ENCODE assay signal across 20 mouse cellular contexts in the genomic region with DNA sequence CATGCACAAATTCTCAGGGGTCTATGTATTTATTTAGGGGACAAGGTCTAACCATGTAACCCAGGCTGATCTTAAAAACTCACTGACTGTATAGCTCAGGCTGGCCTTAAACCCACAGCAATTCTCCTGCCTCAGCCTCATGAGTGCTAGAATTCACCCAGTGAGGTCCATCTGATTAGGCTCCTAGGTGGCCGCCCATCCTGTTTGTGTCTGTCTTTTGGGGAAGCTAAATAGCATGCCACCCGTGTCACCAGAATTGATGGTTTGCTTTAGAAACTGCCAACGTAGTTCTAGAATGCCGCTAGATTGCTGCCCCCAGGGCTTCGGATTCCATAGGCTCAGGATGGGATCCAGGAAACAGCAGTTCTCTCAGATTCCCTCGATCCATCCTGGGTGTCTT. TPM values are rescaled to one million over a fixed set of nuclear protein-coding genes. Genes with fewer than 3 reads are reported as not detected.
DNase-seq lines count a peak whose midpoint lies in the region; ATAC-seq and TF ChIP-seq lines count a peak whose summit lies in the region.
"Had no signal": no experiment of that assay in that cellular context is flagged by ENCODE, and none has a peak within 500 bp of the region (broad histone marks: within the 10 kb centered on the region; RNA-seq: fewer than 3 reads in every experiment).

No protein-coding gene starts in this region.

- H3K4me3 ChIP-seq in heart, embryonic 14.5 days (ENCODE audit: control insufficient read depth in 1 of 2, insufficient read depth in 1 of 2, low read depth in 1 of 2, low read length in 2 of 2), result peak overlapping the region; percentile 28 to 41; a peak in 3 of 4 replicates
- H3K4me3 ChIP-seq in left cerebral cortex, adult 2 months, result peak overlapping the region; percentile 1; the same call in 1 of the 2 replicates
- no peak overlapping the region for H3K4me3 ChIP-seq in stomach, embryonic 15.5 days (replicated peaks)
- no peak overlapping the region for H3K4me3 ChIP-seq in stomach, postnatal 0 days (ENCODE audit: low read depth, low read length)
- H3K4me3 ChIP-seq in stomach, embryonic 16.5 days (replicated peaks; ENCODE audit: low read length), result peak overlapping the region; percentile 8
- H3K4me3 ChIP-seq: erythroblast, embryonic 14.5 days; limb, embryonic 13.5 days; megakaryocyte, embryonic 14.5 days had no signal

- no peak for DNase-seq in heart, postnatal 14 days
- no peak for DNase-seq in left cerebral cortex, adult 2 months (ENCODE audit: extremely low spot score in 1 of 2, low spot score in 2 of 2)
- no peak for DNase-seq in left cerebral cortex, adult 18-20 months (ENCODE audit: low spot score in 2 of 2)
- DNase-seq in stomach, postnatal 0 days (ENCODE audit: low spot score), result no peak
- no peak for DNase-seq in Muller cell, postnatal 12 days (ENCODE audit: inconsistent ontology term)
- DNase-seq: adrenal gland, postnatal 36 days; kidney, postnatal 14 days; layer of hippocampus, postnatal 36 days had no signal

- peak overlapping the region in 1 of 2 experiments; percentile 77; a peak in 2 of 4 replicates for H3K27ac ChIP-seq in heart, embryonic 14.5 days (replicated peaks in 1 of 2; ENCODE audit: control insufficient read depth in 1 of 2, insufficient read depth in 1 of 2, low read depth in 2 of 2, low read length in 2 of 2)
- H3K27ac ChIP-seq in left cerebral cortex, adult 2 months, result 0 out of 2 replicates have a peak overlapping the region, but pooled peaks have one; percentile 4
- H3K27ac ChIP-seq in stomach, embryonic 15.5 days, result no peak overlapping the region
- H3K27ac ChIP-seq in stomach, postnatal 0 days (replicated peaks), result no peak overlapping the region
- H3K27ac ChIP-seq in stomach, embryonic 16.5 days (ENCODE audit: low read length), result no peak overlapping the region
- H3K27ac ChIP-seq: limb, embryonic 13.5 days had no signal

- peak overlapping the region; percentile 54 for H3K4me2 ChIP-seq in heart, embryonic 14.5 days (ENCODE audit: low read length)
- H3K4me2 ChIP-seq in stomach, embryonic 15.5 days, result peak overlapping the region; percentile 12; the same call in 1 of the 2 replicates
- H3K4me2 ChIP-seq in stomach, postnatal 0 days (replicated peaks; ENCODE audit: low read depth), result no peak overlapping the region
- peak overlapping the region; percentile 9; the same call in 1 of the 2 replicates for H3K4me2 ChIP-seq in stomach, embryonic 16.5 days (ENCODE audit: low read depth, low read length)
- H3K4me2 ChIP-seq: hindbrain, embryonic 14.5 days had no signal

- 49% methylated on average over 6 of the region's 6 CpGs for WGBS in heart, embryonic 14.5 days
- 47% methylated on average over 6 of the region's 6 CpGs for WGBS in stomach, embryonic 15.5 days
- WGBS in stomach, postnatal 0 days, result 41% methylated on average over 6 of the region's 6 CpGs
- WGBS in stomach, embryonic 16.5 days, result 44% methylated on average over 6 of the region's 6 CpGs

- peaks cover 2 to 6% of the 10 kb centered on the region in 2 experiments; a peak in 1 of 4 replicates for H3K4me1 ChIP-seq in heart, embryonic 14.5 days (ENCODE audit: control insufficient read depth in 2 of 2, insufficient read depth in 2 of 2, low read length in 2 of 2)
- peaks cover 10% of the 10 kb centered on the region for H3K4me1 ChIP-seq in stomach, embryonic 15.5 days
- no peaks in the 10 kb centered on the region for H3K4me1 ChIP-seq in stomach, postnatal 0 days (replicated peaks; ENCODE audit: control insufficient read depth, insufficient read depth)
- H3K4me1 ChIP-seq in stomach, embryonic 16.5 days (ENCODE audit: control insufficient read depth, insufficient read depth, low read length), result 0 out of 2 replicates have a peak, but pooled peaks cover 4% of the 10 kb centered on the region
- H3K4me1 ChIP-seq: limb, embryonic 13.5 days had no signal

- H3K9me3 ChIP-seq in heart, embryonic 14.5 days (ENCODE audit: control insufficient read depth, low read length), result no peaks in the 10 kb centered on the region
- H3K9me3 ChIP-seq in stomach, embryonic 15.5 days, result no peaks in the 10 kb centered on the region
- H3K9me3 ChIP-seq in stomach, postnatal 0 days (ENCODE audit: control insufficient read depth, low read length), result no peaks in the 10 kb centered on the region
- H3K9me3 ChIP-seq in stomach, embryonic 16.5 days (replicated peaks; ENCODE audit: control insufficient read depth, low read length), result no peaks in the 10 kb centered on the region
- H3K9me3 ChIP-seq: limb, embryonic 13.5 days; megakaryocyte, embryonic 14.5 days had no signal

- ATAC-seq in heart, embryonic 14.5 days (ENCODE audit: insufficient number of reproducible peaks, insufficient read depth, low FRiP score, low read depth), result no peak
- no peak for ATAC-seq in stomach, embryonic 15.5 days (ENCODE audit: insufficient read depth, low FRiP score, low read depth)
- no peak for ATAC-seq in stomach, postnatal 0 days (ENCODE audit: low FRiP score, low TSS enrichment)
- no peak for ATAC-seq in stomach, embryonic 16.5 days (ENCODE audit: insufficient read depth, low FRiP score)
- ATAC-seq: CD4-positive, CD25-positive, alpha-beta regulatory T cell, adult 4 months; forebrain, embryonic 16.5 days had no signal

- intact Hi-C loops in heart, postnatal 14 days (cut with DNase I), result no loop called here
- intact Hi-C loops in left cerebral cortex, adult 2 months (cut with DNase I), result no loop called here

- TF ChIP-seq CTCF in left cerebral cortex, adult 2 months (IDR thresholded peaks at IDR 0.05), result no peak
- no peak for TF ChIP-seq CTCF in stomach, postnatal 0 days (IDR thresholded peaks at IDR 0.05; ENCODE audit: low read depth)

- no peaks in the 10 kb centered on the region for H3K36me3 ChIP-seq in heart, embryonic 14.5 days (ENCODE audit: control insufficient read depth, insufficient read depth, low read length)
- no peaks in the 10 kb centered on the region for H3K36me3 ChIP-seq in stomach, embryonic 15.5 days
- no peaks in the 10 kb centered on the region for H3K36me3 ChIP-seq in stomach, postnatal 0 days (ENCODE audit: control insufficient read depth, insufficient read depth, low read length)
- no peaks in the 10 kb centered on the region for H3K36me3 ChIP-seq in stomach, embryonic 16.5 days (ENCODE audit: control insufficient read depth, insufficient read depth, low read length)
- H3K36me3 ChIP-seq: limb, embryonic 13.5 days had no signal

- peaks cover 49% of the 10 kb centered on the region for H3K27me3 ChIP-seq in heart, embryonic 14.5 days (ENCODE audit: control insufficient read depth, insufficient read depth, low read length)
- peaks cover 34% of the 10 kb centered on the region for H3K27me3 ChIP-seq in stomach, embryonic 15.5 days (replicated peaks)
- H3K27me3 ChIP-seq in stomach, postnatal 0 days (ENCODE audit: control insufficient read depth, insufficient read depth, low read length), result peaks cover 19% of the 10 kb centered on the region
- H3K27me3 ChIP-seq in stomach, embryonic 16.5 days (ENCODE audit: control insufficient read depth, insufficient read depth, low read length), result peaks cover 38% of the 10 kb centered on the region

- peak overlapping the region; percentile 62; the same call in 1 of the 2 replicates for H3K9ac ChIP-seq in heart, embryonic 14.5 days (ENCODE audit: low read length)
- H3K9ac ChIP-seq in stomach, embryonic 15.5 days, result no peak overlapping the region
- no peak overlapping the region for H3K9ac ChIP-seq in stomach, postnatal 0 days (ENCODE audit: low read length)
- no peak overlapping the region for H3K9ac ChIP-seq in stomach, embryonic 16.5 days (ENCODE audit: low read length)
- H3K9ac ChIP-seq: hindbrain, embryonic 14.5 days; limb, embryonic 13.5 days had no signal

- no peak for TF ChIP-seq EP300 in stomach, postnatal 0 days (optimal IDR thresholded peaks at IDR 0.05)

RNA-seq across cellular contexts. Expression of a gene that starts 1.2 kb away (rescaled TPM):
- 6.5 and 7.9 TPM in 2 replicates for polyA plus RNA-seq in heart, embryonic 14.5 days (2014; fragmentation: Nextera tagmentation; extraction: Ambion mirVana)
- total RNA-seq in heart, postnatal 14 days (2021), result 10 to 100 TPM; 23.1 to 25.4 TPM
- total RNA-seq in left cerebral cortex, adult 2 months (2021), result 1 to 10 TPM; 5.4 to 6.2 TPM
- 1 to 10 TPM; 4.5 to 4.6 TPM for total RNA-seq in left cerebral cortex, adult 18-20 months (2021)
- 1.7 and 1.9 TPM in 2 replicates for polyA plus RNA-seq in stomach, embryonic 15.5 days (2015; fragmentation: Nextera tagmentation; extraction: Ambion mirVana)
- 1.1 and 1.2 TPM in 2 replicates for polyA plus RNA-seq in stomach, postnatal 0 days (2015; fragmentation: Nextera tagmentation; extraction: Ambion mirVana)
- 0.51 and 1.0 TPM in 2 replicates for polyA plus RNA-seq in stomach, embryonic 16.5 days (2015; fragmentation: Nextera tagmentation; extraction: Ambion mirVana)
- total RNA-seq: monocyte, adult 5-6 weeks had no signal
- polyA plus RNA-seq: CD4-positive, CD25-positive, alpha-beta regulatory T cell, adult 4 months; erythroblast, embryonic 14.5 days had no signal

RNA-seq across cellular contexts. Expression of a gene that starts 35.3 kb away (rescaled TPM):
- polyA plus RNA-seq in heart, embryonic 14.5 days (2014; fragmentation: Nextera tagmentation; extraction: Ambion mirVana), result not detected in 2 replicates
- total RNA-seq in heart, postnatal 14 days (2021), result not detected
- total RNA-seq in left cerebral cortex, adult 2 months (2021), result 1 to 10 TPM; 5.0 to 5.3 TPM
- 1 to 10 TPM; 5.6 to 6.9 TPM for total RNA-seq in left cerebral cortex, adult 18-20 months (2021)
- 0.06 and 0.09 TPM in 2 replicates for polyA plus RNA-seq in stomach, embryonic 15.5 days (2015; fragmentation: Nextera tagmentation; extraction: Ambion mirVana)
- 0.04 TPM in 1 of 2 replicates, not detected in the other for polyA plus RNA-seq in stomach, postnatal 0 days (2015; fragmentation: Nextera tagmentation; extraction: Ambion mirVana)
- polyA plus RNA-seq in stomach, embryonic 16.5 days (2015; fragmentation: Nextera tagmentation; extraction: Ambion mirVana), result not detected in 2 replicates
- total RNA-seq: gastrocnemius, adult 8-10 months; monocyte, adult 5-6 weeks had no signal
- polyA plus RNA-seq: CD4-positive, CD25-positive, alpha-beta regulatory T cell, adult 4 months; erythroblast, embryonic 14.5 days; limb, embryonic 13.5 days; spleen, adult 2 months had no signal

RNA-seq across cellular contexts. Expression of a gene that starts 41.3 kb away (rescaled TPM):
- polyA plus RNA-seq in heart, embryonic 14.5 days (2014; fragmentation: Nextera tagmentation; extraction: Ambion mirVana), result 1.9 and 2.5 TPM in 2 replicates
- total RNA-seq in heart, postnatal 14 days (2021), result 1 to 10 TPM in 1 of 2 experiments, under 1 TPM in 1; 0.73 to 1.1 TPM
- 1 to 10 TPM; 2.0 to 2.1 TPM for total RNA-seq in left cerebral cortex, adult 2 months (2021)
- 1 to 10 TPM; 2.3 to 3.3 TPM for total RNA-seq in left cerebral cortex, adult 18-20 months (2021)
- polyA plus RNA-seq in stomach, embryonic 15.5 days (2015; fragmentation: Nextera tagmentation; extraction: Ambion mirVana), result 6.5 and 6.8 TPM in 2 replicates
- 3.2 and 3.6 TPM in 2 replicates for polyA plus RNA-seq in stomach, postnatal 0 days (2015; fragmentation: Nextera tagmentation; extraction: Ambion mirVana)
- polyA plus RNA-seq in stomach, embryonic 16.5 days (2015; fragmentation: Nextera tagmentation; extraction: Ambion mirVana), result 6.2 and 6.7 TPM in 2 replicates

RNA-seq across cellular contexts. Expression of a gene that starts 51.8 kb away (rescaled TPM):
- 78.2 and 85.4 TPM in 2 replicates for polyA plus RNA-seq in heart, embryonic 14.5 days (2014; fragmentation: Nextera tagmentation; extraction: Ambion mirVana)
- total RNA-seq in heart, postnatal 14 days (2021), result 10 to 100 TPM; 91.1 to 98.4 TPM
- total RNA-seq in left cerebral cortex, adult 2 months (2021), result 10 to 100 TPM; 55.5 to 60.5 TPM
- total RNA-seq in left cerebral cortex, adult 18-20 months (2021), result 10 to 100 TPM; 50.6 to 63.4 TPM
- polyA plus RNA-seq in stomach, embryonic 15.5 days (2015; fragmentation: Nextera tagmentation; extraction: Ambion mirVana), result 98.9 and 101 TPM in 2 replicates
- 66.0 and 66.8 TPM in 2 replicates for polyA plus RNA-seq in stomach, postnatal 0 days (2015; fragmentation: Nextera tagmentation; extraction: Ambion mirVana)
- polyA plus RNA-seq in stomach, embryonic 16.5 days (2015; fragmentation: Nextera tagmentation; extraction: Ambion mirVana), result 101 and 105 TPM in 2 replicates

Comparison
In these comparisons a context has a peak if more than half of its experiments do, and no peak if none do; other contexts are left out.
1. H3K4me3 ChIP-seq: peak in heart, embryonic 14.5 days (2 of 2), left cerebral cortex, adult 2 months (single experiment) and stomach, embryonic 16.5 days (single experiment); none in stomach, embryonic 15.5 days (single experiment) and stomach, postnatal 0 days (single experiment).